Mouse (Mus musculus) pancreas, adult 10 weeks (tissue): ENCODE data around the gene Nfyc. TPM values are rescaled to one million over a fixed set of nuclear protein-coding genes. Genes with fewer than 3 reads are reported as not detected.

Experiments used
- polyA plus RNA-seq: library from polyadenylated mRNA; stranded (reverse); fragments of 350-450 nt; fragmentation: Illumina TruSeq; extraction: RNeasy Lipid Tissue Mini Kit (QIAGEN cat#74804); gene quantifications from one replicate; pipeline ENCODE4 v1.2.3, GENCODE M21; 2015; ENCODE audit warnings: low read depth, low replicate concordance; ENCODE audit not compliant: insufficient read depth

The Nfyc gene
- polyA plus RNA-seq: 12.4 TPM

DNA sequence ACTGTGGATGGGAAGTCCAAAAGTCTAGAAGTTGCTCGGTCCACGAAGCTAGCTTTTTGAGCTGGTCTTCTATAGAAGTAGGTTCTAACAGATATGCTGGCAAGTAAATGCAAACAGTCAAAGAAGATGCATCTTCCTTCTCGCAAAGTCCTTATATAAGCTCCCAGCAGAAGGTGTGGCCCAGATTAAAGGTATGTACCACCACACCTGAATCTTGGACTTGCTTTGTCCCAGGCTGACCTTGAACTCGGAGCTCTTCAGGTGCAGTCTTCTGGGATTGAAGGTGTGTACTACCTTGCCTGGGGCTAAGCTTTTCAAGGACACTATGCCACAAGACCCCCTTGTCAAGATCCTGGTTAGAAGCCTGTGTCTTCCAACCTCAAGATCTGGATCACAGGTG, at the start of gene Nfyc:
TSS of gene Nfyc (minus strand) at position 101 of the 400 bp plus-strand sequence.

DNA sequence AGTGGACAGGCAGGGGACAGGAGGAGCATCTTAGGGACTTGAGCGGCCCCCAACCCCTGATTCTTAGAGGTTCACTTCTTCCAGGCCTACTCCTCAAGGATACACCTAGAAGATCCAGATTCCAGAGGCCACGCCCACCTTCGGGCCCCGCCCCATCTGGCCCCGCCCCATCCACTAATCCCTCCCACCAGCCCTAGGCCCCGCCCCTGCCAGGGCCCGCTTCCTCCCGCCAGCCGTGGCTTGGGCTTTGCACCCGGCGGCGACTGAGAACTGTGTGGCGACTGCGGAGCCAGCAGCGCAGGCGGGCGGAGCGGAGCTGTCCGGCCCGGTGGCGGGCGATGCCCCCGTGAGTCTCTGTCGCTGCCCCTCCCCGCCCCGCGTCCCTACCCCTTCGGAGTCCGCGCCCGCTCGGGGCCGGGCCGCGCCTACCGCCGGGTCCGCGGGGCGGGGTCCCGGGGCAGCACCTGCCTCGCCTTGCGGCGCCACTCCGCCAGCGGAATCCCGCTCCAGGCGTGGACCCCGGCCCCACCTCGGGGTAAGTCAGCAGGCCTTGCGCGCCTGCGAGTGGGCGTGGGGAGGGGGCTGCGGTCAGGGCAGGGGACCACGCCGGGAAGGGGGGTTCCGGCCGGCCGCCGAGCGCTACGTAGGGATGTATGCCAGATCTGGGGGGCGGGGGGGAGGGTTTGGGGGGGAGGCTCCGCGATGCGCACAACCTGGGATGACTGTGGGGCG, 23.4 kb upstream of the Nfyc start, which contains the start of gene Rims3:
TSS of gene Rims3 (plus strand) at position 229 of the 732 bp plus-strand sequence.

DNA sequence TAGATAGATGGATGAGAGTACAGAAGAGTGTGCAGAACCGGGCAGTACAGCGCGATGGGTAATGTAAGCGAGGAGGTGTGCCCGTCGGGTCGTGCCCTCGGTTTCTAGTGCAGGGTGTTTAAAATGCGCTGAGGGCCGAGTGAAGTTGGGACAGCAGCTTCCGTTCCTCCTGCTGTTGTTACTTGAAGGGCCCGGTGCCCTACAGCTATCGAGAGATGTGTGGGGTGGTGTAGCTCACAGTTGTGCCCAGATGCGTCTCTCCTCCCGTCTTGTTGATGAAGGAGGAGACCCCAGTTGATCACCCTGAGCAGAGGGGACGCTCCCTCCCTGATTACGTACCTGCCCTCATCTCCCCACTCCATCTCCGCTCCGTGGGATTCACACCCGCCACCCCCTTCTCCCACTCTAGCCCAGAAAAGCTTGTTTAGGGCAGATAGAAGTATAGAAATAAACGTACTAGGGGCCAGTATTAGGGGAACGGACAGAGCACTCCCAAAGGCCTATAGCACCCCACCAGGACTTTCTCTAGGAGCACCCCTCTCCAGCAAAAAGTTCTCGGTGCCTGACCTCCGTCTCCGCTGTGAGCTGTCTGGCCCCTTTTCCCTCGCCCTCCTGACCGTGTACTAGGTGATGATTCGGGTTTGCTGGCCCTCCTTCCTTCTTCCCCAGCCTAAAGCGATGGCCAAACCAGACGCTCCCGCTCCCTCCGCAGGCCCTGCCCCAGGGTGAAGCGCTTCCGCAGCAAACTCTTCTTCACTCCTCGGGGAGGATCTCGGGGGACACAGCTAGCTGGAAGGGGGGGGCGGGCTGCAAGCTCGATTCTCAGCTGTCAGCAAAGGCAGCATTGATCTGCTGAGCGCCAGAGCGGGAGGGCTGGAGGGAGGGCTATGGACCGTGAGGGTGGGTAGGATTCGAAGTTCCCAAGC, 83.2 kb downstream of the Nfyc start, which contains the start of gene Kcnq4:
TSS of gene Kcnq4 (minus strand) at position 672 of the 926 bp plus-strand sequence.

Other genes with a start within 250 kb of the Nfyc start
- gene Gm8439, start 242.8 kb downstream of the Nfyc start, polyA plus RNA-seq: not detected
- 4.6 TPM for gene Cited4, start 165.0 kb downstream of the Nfyc start, polyA plus RNA-seq
- gene Kcnq4, start 83.0 kb downstream of the Nfyc start, polyA plus RNA-seq: 1.6 TPM
- 2.7 TPM for gene Rims3, start 23.2 kb upstream of the Nfyc start, polyA plus RNA-seq
- gene Exo5, start 93.4 kb upstream of the Nfyc start, polyA plus RNA-seq: 2.9 TPM
- 0.35 TPM for gene Zfp69, start 120.1 kb upstream of the Nfyc start, polyA plus RNA-seq
- 9.5 TPM for gene Smap2, start 185.7 kb upstream of the Nfyc start, polyA plus RNA-seq
- gene Col9a2, start 207.8 kb upstream of the Nfyc start, polyA plus RNA-seq: 0.46 TPM